Comparison of ENCODE assay signal across 9 mouse cellular contexts in the genomic region with DNA sequence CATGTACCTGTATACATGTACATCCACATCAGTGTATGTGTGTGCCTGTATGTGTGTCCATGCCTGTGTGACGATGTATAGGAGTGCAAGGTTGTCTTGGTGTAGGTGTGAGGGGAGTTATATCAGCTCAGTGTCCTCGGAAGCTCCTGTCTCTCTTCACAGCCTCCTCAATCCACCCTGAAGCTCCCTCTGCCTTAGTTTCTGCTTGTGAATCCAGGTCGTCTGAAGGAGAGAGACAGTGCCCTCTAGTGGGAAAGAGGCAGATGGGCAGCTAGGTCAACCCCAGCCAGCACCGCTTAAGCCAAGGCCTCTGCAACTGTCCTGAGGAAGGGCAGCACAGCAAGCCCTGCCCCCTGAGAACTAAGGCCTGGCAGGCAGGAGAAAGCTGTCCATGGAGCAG. TPM values are rescaled to one million over a fixed set of nuclear protein-coding genes. Genes with fewer than 3 reads are reported as not detected.
DNase-seq lines count a peak whose midpoint lies in the region; ATAC-seq and TF ChIP-seq lines count a peak whose summit lies in the region.
"Had no signal": no experiment of that assay in that cellular context is flagged by ENCODE, and none has a peak within 500 bp of the region (broad histone marks: within the 10 kb centered on the region; RNA-seq: fewer than 3 reads in every experiment).

No protein-coding gene starts in this region.

- H3K4me2 ChIP-seq in forebrain, embryonic 12.5 days, result no peak overlapping the region
- H3K4me2 ChIP-seq in intestine, embryonic 14.5 days (ENCODE audit: low read length), result no peak overlapping the region
- H3K4me2 ChIP-seq in lung, embryonic 14.5 days, result no peak overlapping the region
- H3K4me2 ChIP-seq in neural tube, embryonic 14.5 days (ENCODE audit: low read depth, low read length), result no peak overlapping the region

- H3K4me1 ChIP-seq in forebrain, embryonic 12.5 days, result peaks cover 26% of the 10 kb centered on the region
- H3K4me1 ChIP-seq in intestine, embryonic 14.5 days (replicated peaks; ENCODE audit: control insufficient read depth, insufficient read depth, low read length), result no peaks in the 10 kb centered on the region
- H3K4me1 ChIP-seq in lung, embryonic 14.5 days (ENCODE audit: insufficient read depth), result peaks cover 2% of the 10 kb centered on the region; the same call in 1 of the 2 replicates
- peaks cover 5% of the 10 kb centered on the region; the same call in 1 of the 2 replicates for H3K4me1 ChIP-seq in neural tube, embryonic 14.5 days (ENCODE audit: control insufficient read depth, insufficient read depth, low read length)

- no peaks in the 10 kb centered on the region for H3K36me3 ChIP-seq in C2C12 (ENCODE audit: control insufficient read depth, insufficient read depth)
- no peaks in the 10 kb centered on the region for H3K36me3 ChIP-seq in forebrain, embryonic 12.5 days (replicated peaks)
- no peaks in the 10 kb centered on the region for H3K36me3 ChIP-seq in intestine, embryonic 14.5 days (ENCODE audit: control insufficient read depth, insufficient read depth, low read length)
- no peaks in the 10 kb centered on the region for H3K36me3 ChIP-seq in lung, embryonic 14.5 days (ENCODE audit: insufficient read depth)
- peaks cover 17% of the 10 kb centered on the region; the same call in 1 of the 2 replicates for H3K36me3 ChIP-seq in neural tube, embryonic 14.5 days (ENCODE audit: control insufficient read depth, insufficient read depth, low read length)

- peak; percentile 48 for DNase-seq in 3134 (ENCODE audit: extremely low read depth, insufficient read length, low spot score)
- peak; percentile 67 for DNase-seq in cerebellum, adult 11 months
- peak; percentile 77 for DNase-seq in intestine, embryonic 14.5 days (ENCODE audit: low spot score)
- DNase-seq in lung, embryonic 14.5 days, result peak; percentile 88

- no peak overlapping the region for H3K27ac ChIP-seq in forebrain, embryonic 12.5 days
- no peak overlapping the region for H3K27ac ChIP-seq in intestine, embryonic 14.5 days (ENCODE audit: low read depth)
- H3K27ac ChIP-seq in lung, embryonic 14.5 days (ENCODE audit: low read depth), result no peak overlapping the region
- no peak overlapping the region for H3K27ac ChIP-seq in neural tube, embryonic 14.5 days (ENCODE audit: low read depth, low read length)

- H3ac ChIP-seq in C2C12 (ENCODE audit: control insufficient read depth, insufficient read length, low read depth), result no peak overlapping the region

- ATAC-seq in forebrain, embryonic 12.5 days (ENCODE audit: low FRiP score), result no peak; the same call in 1 of the 2 replicates
- ATAC-seq in intestine, embryonic 14.5 days (replicated peaks; ENCODE audit: low FRiP score, low TSS enrichment, low read depth), result 0 out of 2 replicates have a peak, but pooled peaks have one; percentile 32
- peak; percentile 79 for ATAC-seq in lung, embryonic 14.5 days (ENCODE audit: insufficient read depth)
- 0 out of 2 replicates have a peak, but pooled peaks have one; percentile 41 for ATAC-seq in neural tube, embryonic 14.5 days (ENCODE audit: low read depth)
- no peak for ATAC-seq in inflammation-experienced regulatory T-cells, adult 6 months

- no peaks in the 10 kb centered on the region for H3K79me3 ChIP-seq in C2C12 (ENCODE audit: low read depth)

- H3K9me3 ChIP-seq in forebrain, embryonic 12.5 days, result no peaks in the 10 kb centered on the region
- H3K9me3 ChIP-seq in intestine, embryonic 14.5 days (ENCODE audit: control insufficient read depth, low read length), result no peaks in the 10 kb centered on the region
- H3K9me3 ChIP-seq in lung, embryonic 14.5 days (ENCODE audit: low read depth, low read length), result no peaks in the 10 kb centered on the region
- H3K9me3 ChIP-seq in neural tube, embryonic 14.5 days (ENCODE audit: control insufficient read depth, low read length), result no peaks in the 10 kb centered on the region

- WGBS in forebrain, embryonic 12.5 days, result 8% methylated on average over 4 of the region's 4 CpGs
- WGBS in intestine, embryonic 14.5 days, result 3% methylated on average over 4 of the region's 4 CpGs
- WGBS in lung, embryonic 14.5 days, result 3% methylated on average over 4 of the region's 4 CpGs
- 5% methylated on average over 4 of the region's 4 CpGs for WGBS in neural tube, embryonic 14.5 days

- H3K4me3 ChIP-seq in C2C12 (ENCODE audit: insufficient read depth, poor library complexity, severe bottlenecking), result no peak overlapping the region
- no peak overlapping the region for H3K4me3 ChIP-seq in forebrain, embryonic 12.5 days (replicated peaks)
- no peak overlapping the region for H3K4me3 ChIP-seq in intestine, embryonic 14.5 days (ENCODE audit: low read depth, low read length)
- H3K4me3 ChIP-seq in lung, embryonic 14.5 days (ENCODE audit: low read depth, low read length), result no peak overlapping the region
- no peak overlapping the region for H3K4me3 ChIP-seq in neural tube, embryonic 14.5 days (ENCODE audit: low read depth, low read length)

- H3K79me2 ChIP-seq in C2C12 (ENCODE audit: control insufficient read depth, insufficient read depth), result no peaks in the 10 kb centered on the region

- peak overlapping the region; percentile 17; the same call in 1 of the 2 replicates for H3K9ac ChIP-seq in forebrain, embryonic 12.5 days
- H3K9ac ChIP-seq in intestine, embryonic 14.5 days (ENCODE audit: low read length), result no peak overlapping the region
- H3K9ac ChIP-seq in lung, embryonic 14.5 days, result no peak overlapping the region
- no peak overlapping the region for H3K9ac ChIP-seq in neural tube, embryonic 14.5 days (replicated peaks; ENCODE audit: low read depth, low read length)

- TF ChIP-seq CTCF in C2C12 (IDR thresholded peaks at IDR 0.05; ENCODE audit: control insufficient read depth, insufficient read depth, insufficient read length), result peak; percentile 92
- peak; percentile 92 for TF ChIP-seq CTCF in lung, embryonic 14.5 days (IDR thresholded peaks at IDR 0.05; ENCODE audit: low read depth)

- peaks cover 42% of the 10 kb centered on the region for H3K27me3 ChIP-seq in C2C12 (ENCODE audit: control insufficient read depth, insufficient read depth, insufficient read length)
- H3K27me3 ChIP-seq in forebrain, embryonic 12.5 days, result peaks cover 19% of the 10 kb centered on the region; the same call in 1 of the 2 replicates
- no peaks in the 10 kb centered on the region; the same call in 1 of the 2 replicates for H3K27me3 ChIP-seq in intestine, embryonic 14.5 days (replicated peaks; ENCODE audit: control insufficient read depth, insufficient read depth, low read length)
- no peaks in the 10 kb centered on the region for H3K27me3 ChIP-seq in lung, embryonic 14.5 days (ENCODE audit: insufficient read depth, low read length)
- H3K27me3 ChIP-seq in neural tube, embryonic 14.5 days (ENCODE audit: control insufficient read depth, insufficient read depth, low read length), result no peaks in the 10 kb centered on the region

TF ChIP-seq in C2C12, 6 proteins besides CTCF, POLR2A, EP300 and RAD21 (continues in another document):
- TF ChIP-seq MAX (IDR thresholded peaks at IDR 0.05) (no peak), MYOG (IDR thresholded peaks at IDR 0.05; ENCODE audit: control insufficient read depth, extremely low read depth, insufficient read length) (no peak), MYOD1 (IDR thresholded peaks at IDR 0.05; ENCODE audit: control insufficient read depth, insufficient read length, low read depth) (no peak), CEBPB (IDR thresholded peaks at IDR 0.05; ENCODE audit: low read depth) (no peak)

RNA-seq across cellular contexts. Expression of gene Smarcd1, which starts 13.2 kb away (rescaled TPM):
- 28.6 TPM for polyA plus RNA-seq in C2C12 (2012; fragmentation: generic; extraction: Trizol)
- polyA plus RNA-seq in forebrain, embryonic 12.5 days (2016; fragmentation: Nextera tagmentation; extraction: Ambion mirVana), result 135 and 138 TPM in 2 replicates
- 39.0 and 42.3 TPM in 2 replicates for polyA plus RNA-seq in intestine, embryonic 14.5 days (2014; fragmentation: Nextera tagmentation; extraction: Ambion mirVana)
- 52.5 and 63.5 TPM in 2 replicates for polyA plus RNA-seq in lung, embryonic 14.5 days (2014; fragmentation: Nextera tagmentation; extraction: Ambion mirVana)
- 110 TPM in 2 replicates for polyA plus RNA-seq in neural tube, embryonic 14.5 days (2014; fragmentation: Nextera tagmentation; extraction: Ambion mirVana)
- 10 to 100 TPM in 2 of 3 experiments, 1 to 10 TPM in 1; 8.4 to 15.5 (median 10.5) TPM for polyA plus RNA-seq in inflammation-experienced regulatory T-cells, adult 6 months (2017; shearing (Covaris generic))

RNA-seq across cellular contexts. Expression of gene Gm17349, which starts 16.6 kb away (rescaled TPM):
- not detected for polyA plus RNA-seq in C2C12 (2012; fragmentation: generic; extraction: Trizol)
- not detected in 2 replicates for polyA plus RNA-seq in forebrain, embryonic 12.5 days (2016; fragmentation: Nextera tagmentation; extraction: Ambion mirVana)
- polyA plus RNA-seq in intestine, embryonic 14.5 days (2014; fragmentation: Nextera tagmentation; extraction: Ambion mirVana), result not detected in 2 replicates
- polyA plus RNA-seq in lung, embryonic 14.5 days (2014; fragmentation: Nextera tagmentation; extraction: Ambion mirVana), result not detected in 2 replicates
- polyA plus RNA-seq in neural tube, embryonic 14.5 days (2014; fragmentation: Nextera tagmentation; extraction: Ambion mirVana), result not detected in 2 replicates
- polyA plus RNA-seq in inflammation-experienced regulatory T-cells, adult 6 months (2017; shearing (Covaris generic)), result not detected
- polyA plus RNA-seq: liver, embryonic 16.5 days had no signal

RNA-seq across cellular contexts. Expression of gene Asic1, which starts 18.5 kb away (rescaled TPM):
- polyA plus RNA-seq in C2C12 (2012; fragmentation: generic; extraction: Trizol), result 2.2 TPM
- polyA plus RNA-seq in forebrain, embryonic 12.5 days (2016; fragmentation: Nextera tagmentation; extraction: Ambion mirVana), result 14.7 and 18.2 TPM in 2 replicates
- polyA plus RNA-seq in intestine, embryonic 14.5 days (2014; fragmentation: Nextera tagmentation; extraction: Ambion mirVana), result 1.3 and 1.7 TPM in 2 replicates
- 0.54 and 0.83 TPM in 2 replicates for polyA plus RNA-seq in lung, embryonic 14.5 days (2014; fragmentation: Nextera tagmentation; extraction: Ambion mirVana)
- polyA plus RNA-seq in neural tube, embryonic 14.5 days (2014; fragmentation: Nextera tagmentation; extraction: Ambion mirVana), result 66.0 and 69.8 TPM in 2 replicates
- under 1 TPM in 2 of 3 experiments, not detected in 1; 0.20 to 0.40 TPM for polyA plus RNA-seq in inflammation-experienced regulatory T-cells, adult 6 months (2017; shearing (Covaris generic))

RNA-seq across cellular contexts. Expression of gene Gpd1, which starts 28.6 kb away (rescaled TPM):
- 0.64 TPM for polyA plus RNA-seq in C2C12 (2012; fragmentation: generic; extraction: Trizol)
- 0.57 and 0.72 TPM in 2 replicates for polyA plus RNA-seq in forebrain, embryonic 12.5 days (2016; fragmentation: Nextera tagmentation; extraction: Ambion mirVana)
- 0.17 and 0.35 TPM in 2 replicates for polyA plus RNA-seq in intestine, embryonic 14.5 days (2014; fragmentation: Nextera tagmentation; extraction: Ambion mirVana)
- polyA plus RNA-seq in lung, embryonic 14.5 days (2014; fragmentation: Nextera tagmentation; extraction: Ambion mirVana), result 0.31 and 0.58 TPM in 2 replicates
- 1.2 and 1.3 TPM in 2 replicates for polyA plus RNA-seq in neural tube, embryonic 14.5 days (2014; fragmentation: Nextera tagmentation; extraction: Ambion mirVana)
- under 1 TPM in 2 of 3 experiments, not detected in 1; 0.24 to 0.39 TPM for polyA plus RNA-seq in inflammation-experienced regulatory T-cells, adult 6 months (2017; shearing (Covaris generic))

RNA-seq across cellular contexts. Expression of gene Cox14, which starts 36.7 kb away (rescaled TPM):
- polyA plus RNA-seq in C2C12 (2012; fragmentation: generic; extraction: Trizol), result 210 TPM
- 167 and 168 TPM in 2 replicates for polyA plus RNA-seq in forebrain, embryonic 12.5 days (2016; fragmentation: Nextera tagmentation; extraction: Ambion mirVana)
- 190 and 206 TPM in 2 replicates for polyA plus RNA-seq in intestine, embryonic 14.5 days (2014; fragmentation: Nextera tagmentation; extraction: Ambion mirVana)
- polyA plus RNA-seq in lung, embryonic 14.5 days (2014; fragmentation: Nextera tagmentation; extraction: Ambion mirVana), result 135 and 145 TPM in 2 replicates
- 196 and 204 TPM in 2 replicates for polyA plus RNA-seq in neural tube, embryonic 14.5 days (2014; fragmentation: Nextera tagmentation; extraction: Ambion mirVana)
- 100 to 1,000 TPM; 133 to 168 (median 166) TPM for polyA plus RNA-seq in inflammation-experienced regulatory T-cells, adult 6 months (2017; shearing (Covaris generic))

Comparison
In these comparisons a context has a peak if more than half of its experiments do, and no peak if none do; other contexts are left out.
1. ATAC-seq: peak in intestine, embryonic 14.5 days (single experiment), lung, embryonic 14.5 days (single experiment) and neural tube, embryonic 14.5 days (single experiment); none in forebrain, embryonic 12.5 days (single experiment) and inflammation-experienced regulatory T-cells, adult 6 months (single experiment).
2. Peak in every context shown above with its lines, with median percentiles within 50 percentile points of each other: DNase-seq.